Mouse (Mus musculus) cerebellum, postnatal 14 days (tissue): Measurements from ENCODE around the gene Lrfn3.

Source experiments
- DNase-seq, 2 experiments: peaks; one replicate each; pipeline ENCODE4 v3.0.0; 2021; ENCODE audit warnings: mixed read lengths in 2 of 2

Lrfn3 gene

GRCm38 (mm10) chr7:30362652-30363343 lies at the start of gene Lrfn3:
Gene Lrfn3 (minus strand): TSS chr7:30362772.
- DNase-seq: peak; percentile 83 to 86

GRCm38 (mm10) chr7:30411023-30411422 lies 48.5 kb upstream of the Lrfn3 start:
- no peak for DNase-seq

GRCm38 (mm10) chr7:30409789-30410188 lies 47.2 kb upstream of the Lrfn3 start:
- DNase-seq: no peak

GRCm38 (mm10) chr7:30408639-30409038 lies 46.1 kb upstream of the Lrfn3 start:
- no peak for DNase-seq

- DNase-seq: no peak
Observed at GRCm38 (mm10) chr7:30402343-30402742, 39.8 kb upstream of the Lrfn3 start.

GRCm38 (mm10) chr7:30399671-30400070 lies 37.1 kb upstream of the Lrfn3 start:
- DNase-seq: no peak

GRCm38 (mm10) chr7:30394871-30395270 lies 32.3 kb upstream of the Lrfn3 start:
- DNase-seq: no peak

GRCm38 (mm10) chr7:30394379-30394778 lies 31.8 kb upstream of the Lrfn3 start:
- DNase-seq: no peak

GRCm38 (mm10) chr7:30393631-30394030 lies 31.1 kb upstream of the Lrfn3 start:
- no peak for DNase-seq

- no peak for DNase-seq
Observed at GRCm38 (mm10) chr7:30392746-30393520, 30.4 kb upstream of the Lrfn3 start.

GRCm38 (mm10) chr7:30384106-30384505 lies 21.5 kb upstream of the Lrfn3 start:
- DNase-seq: no peak

- DNase-seq: no peak
Observed at GRCm38 (mm10) chr7:30380061-30380460, 17.5 kb upstream of the Lrfn3 start.

GRCm38 (mm10) chr7:30373501-30373962 lies 11.0 kb upstream of the Lrfn3 start:
- DNase-seq: peak; percentile 95 to 96

GRCm38 (mm10) chr7:30367466-30367865 lies 4.9 kb upstream of the Lrfn3 start:
- DNase-seq: no peak

GRCm38 (mm10) chr7:30363344-30363738 lies 769 bp upstream of the Lrfn3 start:
- peak in 1 of 2 experiments; percentile 32 for DNase-seq

GRCm38 (mm10) chr7:30360028-30360427 lies 2.5 kb downstream of the Lrfn3 start:
- no peak for DNase-seq

- DNase-seq: peak in 1 of 2 experiments; percentile 35
Observed at GRCm38 (mm10) chr7:30359276-30359865, 3.2 kb downstream of the Lrfn3 start.

- no peak for DNase-seq
Observed at GRCm38 (mm10) chr7:30358378-30359186, 4.0 kb downstream of the Lrfn3 start.

- DNase-seq: no peak
Observed at GRCm38 (mm10) chr7:30354059-30354458, 8.5 kb downstream of the Lrfn3 start.

- peak; percentile 85 to 91 for DNase-seq
Observed at GRCm38 (mm10) chr7:30353279-30353822, 9.2 kb downstream of the Lrfn3 start.

GRCm38 (mm10) chr7:30347828-30348227 lies 14.7 kb downstream of the Lrfn3 start:
- peak; percentile 88 for DNase-seq

GRCm38 (mm10) chr7:30346635-30347379 lies 15.8 kb downstream of the Lrfn3 start:
- peak in 1 of 2 experiments; percentile 28 for DNase-seq
